Mouse (Mus musculus): ENCODE results near the gene Gjb3. TPM values are rescaled to one million over a fixed set of nuclear protein-coding genes. Genes with fewer than 3 reads are reported as not detected.
A peak's percentile ranks its signal among the peaks of the same experiment; 100 is the strongest.

The Gjb3 gene
- polyA plus RNA-seq, 1 experiment from 2014 or later: 20.8 TPM

DNA sequence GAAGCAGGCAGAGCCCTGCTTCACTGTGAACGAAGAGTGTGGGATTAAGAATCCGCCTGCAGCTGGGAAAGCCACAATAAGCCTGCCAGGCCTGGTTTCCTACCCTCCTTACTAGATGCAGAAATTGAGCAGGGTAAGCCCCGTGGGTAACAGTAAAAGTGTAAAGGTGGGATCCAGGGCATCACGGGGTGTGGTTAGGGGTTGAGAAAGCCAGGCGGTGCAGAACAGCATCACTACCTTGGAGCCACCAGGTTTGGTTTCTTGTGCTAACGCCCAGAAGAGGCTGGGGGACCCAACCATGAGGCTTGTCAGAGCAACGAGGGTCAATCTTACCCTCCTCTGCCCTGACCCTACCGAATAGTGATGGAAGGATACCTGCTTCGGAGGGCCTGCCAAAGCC, 16.1 kb downstream of the Gjb3 start:
- H3K4me3 ChIP-seq: no peak overlapping the region; the same call in 1 of the 2 replicates
- WGBS: 50% methylated on average over 9 of the region's 9 CpGs
- peaks cover 19% of the 10 kb centered on the region for H3K27me3 ChIP-seq
- peaks cover 11% of the 10 kb centered on the region for H3K4me1 ChIP-seq
- H3K27ac ChIP-seq: no peak overlapping the region
- no peaks in the 10 kb centered on the region for H3K9me3 ChIP-seq
- no peaks in the 10 kb centered on the region for H3K36me3 ChIP-seq
- H3K9ac ChIP-seq: no peak overlapping the region
- no peak for ATAC-seq (ENCODE audit: insufficient number of reproducible peaks, low FRiP score, low TSS enrichment, low read depth)
- H3K4me2 ChIP-seq: peak overlapping the region; percentile 86; the same call in 1 of the 2 replicates

GRCm38 (mm10) chr4:127313861-127314260, 16.8 kb downstream of the Gjb3 start, which contains the start of gene Gja4:
Gja4 (minus strand) TSS chr4:127314039.
- 0 out of 2 replicates have a peak within 1 kb of the TSS, but pooled peaks have one; percentile 28 for H3K9ac ChIP-seq
- H3K4me2 ChIP-seq: peak within 1 kb of the TSS; percentile 86
- no peaks in the 10 kb centered on the region for H3K36me3 ChIP-seq
- H3K27ac ChIP-seq: no peak within 1 kb of the TSS
- peak; percentile 48; the same call in 1 of the 2 replicates for ATAC-seq (ENCODE audit: insufficient number of reproducible peaks, low FRiP score, low TSS enrichment, low read depth)
- H3K27me3 ChIP-seq: peaks cover 19% of the 10 kb centered on the region
- H3K9me3 ChIP-seq: no peaks in the 10 kb centered on the region
- peak within 1 kb of the TSS; percentile 49 for H3K4me3 ChIP-seq
- H3K4me1 ChIP-seq: peaks cover 11% of the 10 kb centered on the region
- under 1% methylated on average over 25 of the region's 25 CpGs for WGBS

GRCm38 (mm10) chr4:127312349-127312748, 18.3 kb downstream of the Gjb3 start:
- Histone ChIP-seq H3K4me1 (peaks cover 11% of the 10 kb centered on the region), H3K27me3 (peaks cover 19% of the 10 kb centered on the region), H3K27ac (no peak overlapping the region), H3K9ac (no peak overlapping the region), H3K36me3 (no peaks in the 10 kb centered on the region), H3K4me3 (no peak overlapping the region), H3K9me3 (no peaks in the 10 kb centered on the region), H3K4me2 (no peak overlapping the region)
- ATAC-seq (ENCODE audit: insufficient number of reproducible peaks, low FRiP score, low TSS enrichment, low read depth): no peak
- 65% methylated on average over 24 of the region's 24 CpGs for WGBS

GRCm38 (mm10) chr4:127311561-127311960, 19.1 kb downstream of the Gjb3 start:
- H3K4me2 ChIP-seq: no peak overlapping the region
- H3K27me3 ChIP-seq: peaks cover 19% of the 10 kb centered on the region
- no peak for ATAC-seq (ENCODE audit: insufficient number of reproducible peaks, low FRiP score, low TSS enrichment, low read depth)
- peaks cover 11% of the 10 kb centered on the region for H3K4me1 ChIP-seq
- H3K27ac ChIP-seq: no peak overlapping the region
- WGBS: 52% methylated on average over 9 of the region's 9 CpGs
- H3K4me3 ChIP-seq: no peak overlapping the region
- no peak overlapping the region for H3K9ac ChIP-seq
- H3K9me3 ChIP-seq: no peaks in the 10 kb centered on the region
- H3K36me3 ChIP-seq: no peaks in the 10 kb centered on the region

GRCm38 (mm10) chr4:127306915-127307314, 23.7 kb downstream of the Gjb3 start:
- peaks cover 4% of the 10 kb centered on the region for H3K27me3 ChIP-seq
- WGBS: 63% methylated on average over 2 of the region's 2 CpGs
- no peak overlapping the region for H3K9ac ChIP-seq
- no peak overlapping the region for H3K4me3 ChIP-seq
- no peaks in the 10 kb centered on the region for H3K36me3 ChIP-seq
- H3K4me2 ChIP-seq: no peak overlapping the region
- no peak for ATAC-seq (ENCODE audit: insufficient number of reproducible peaks, low FRiP score, low TSS enrichment, low read depth)
- no peaks in the 10 kb centered on the region for H3K4me1 ChIP-seq
- no peaks in the 10 kb centered on the region for H3K9me3 ChIP-seq
- no peak overlapping the region for H3K27ac ChIP-seq

GRCm38 (mm10) chr4:127303796-127304195, 26.8 kb downstream of the Gjb3 start:
- H3K27ac ChIP-seq: no peak overlapping the region

GRCm38 (mm10) chr4:127300503-127300902, 30.1 kb downstream of the Gjb3 start:
- no peaks in the 10 kb centered on the region for H3K27me3 ChIP-seq
- no peak overlapping the region for H3K4me3 ChIP-seq
- H3K27ac ChIP-seq: no peak overlapping the region
- no peak overlapping the region for H3K9ac ChIP-seq
- no peaks in the 10 kb centered on the region for H3K4me1 ChIP-seq
- H3K4me2 ChIP-seq: no peak overlapping the region
- no peaks in the 10 kb centered on the region for H3K36me3 ChIP-seq
- 67% methylated on average over 5 of the region's 5 CpGs for WGBS
- ATAC-seq (ENCODE audit: insufficient number of reproducible peaks, low FRiP score, low TSS enrichment, low read depth): no peak
- no peaks in the 10 kb centered on the region for H3K9me3 ChIP-seq

More at GRCm38 (mm10) chr4:127303796-127304195, 26.8 kb downstream of the Gjb3 start:
- Histone ChIP-seq H3K4me2 (no peak overlapping the region), H3K9ac (no peak overlapping the region), H3K4me1 (no peaks in the 10 kb centered on the region), H3K36me3 (no peaks in the 10 kb centered on the region), H3K4me3 (no peak overlapping the region), H3K9me3 (no peaks in the 10 kb centered on the region), H3K27me3 (no peaks in the 10 kb centered on the region)
- 75% methylated on average over 3 of the region's 3 CpGs for WGBS
- ATAC-seq (ENCODE audit: insufficient number of reproducible peaks, low FRiP score, low TSS enrichment, low read depth): no peak

DNA sequence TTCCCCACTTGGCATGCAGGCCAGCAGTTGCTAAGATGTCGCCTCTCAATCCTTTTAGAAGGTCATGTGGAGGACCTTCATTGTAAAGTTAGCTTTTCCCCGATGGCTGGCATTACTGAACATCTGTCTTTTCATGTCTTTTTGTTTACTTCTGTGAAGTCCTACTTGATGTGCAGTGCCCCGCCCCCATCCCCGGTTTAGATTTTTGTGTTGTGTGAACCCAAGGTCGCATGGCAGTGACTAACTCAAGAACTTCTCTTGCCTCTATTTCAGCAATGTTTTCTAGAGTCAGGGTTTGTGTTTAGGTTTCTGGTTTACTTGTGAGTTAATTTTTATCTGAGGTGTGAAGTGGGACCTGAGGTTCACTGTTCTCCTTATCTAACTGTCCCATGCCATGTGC, 38.0 kb downstream of the Gjb3 start:
- Histone ChIP-seq H3K4me1 (no peaks in the 10 kb centered on the region; the same call in 1 of the 2 replicates), H3K36me3 (no peaks in the 10 kb centered on the region), H3K27ac (no peak overlapping the region), H3K4me3 (no peak overlapping the region), H3K9me3 (no peaks in the 10 kb centered on the region), H3K4me2 (no peak overlapping the region), H3K27me3 (no peaks in the 10 kb centered on the region), H3K9ac (no peak overlapping the region)
- WGBS: 78% methylated on average over 5 of the region's 5 CpGs
- no peak for ATAC-seq (ENCODE audit: insufficient number of reproducible peaks, low FRiP score, low TSS enrichment, low read depth)

DNA sequence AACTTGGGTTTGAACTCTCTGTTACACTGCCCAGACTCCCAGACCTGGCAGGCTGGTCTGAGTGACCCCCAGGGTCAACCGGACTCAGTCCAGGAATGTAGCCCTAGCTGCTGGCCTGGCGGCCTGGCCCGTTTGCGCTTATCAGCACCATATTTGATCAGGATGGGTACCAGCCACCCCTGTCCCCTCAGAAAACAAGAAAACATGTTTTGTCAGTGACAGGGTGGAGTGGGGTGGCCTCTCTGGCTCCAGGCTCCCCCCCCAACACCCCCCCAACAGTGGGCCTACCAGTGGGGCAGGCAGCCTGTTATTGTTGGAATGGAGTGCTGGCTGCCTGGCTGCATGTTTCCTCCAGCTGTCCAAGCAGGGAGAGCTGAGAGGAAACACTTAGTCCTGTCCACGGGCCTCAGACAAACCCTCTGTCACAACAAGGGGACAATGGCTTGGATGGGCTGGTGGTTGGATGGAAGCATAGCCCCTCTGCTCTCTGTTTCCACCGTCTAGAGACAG, 41.5 kb downstream of the Gjb3 start:
- H3K36me3 ChIP-seq: no peaks in the 10 kb centered on the region
- no peaks in the 10 kb centered on the region for H3K27me3 ChIP-seq
- H3K9me3 ChIP-seq: no peaks in the 10 kb centered on the region
- H3K4me2 ChIP-seq: no peak overlapping the region
- no peak overlapping the region for H3K27ac ChIP-seq
- 68% methylated on average over 6 of the region's 6 CpGs for WGBS
- no peak for ATAC-seq (ENCODE audit: insufficient number of reproducible peaks, low FRiP score, low TSS enrichment, low read depth)
- H3K9ac ChIP-seq: no peak overlapping the region
- no peak overlapping the region for H3K4me3 ChIP-seq
- no peaks in the 10 kb centered on the region; the same call in 1 of the 2 replicates for H3K4me1 ChIP-seq

DNA sequence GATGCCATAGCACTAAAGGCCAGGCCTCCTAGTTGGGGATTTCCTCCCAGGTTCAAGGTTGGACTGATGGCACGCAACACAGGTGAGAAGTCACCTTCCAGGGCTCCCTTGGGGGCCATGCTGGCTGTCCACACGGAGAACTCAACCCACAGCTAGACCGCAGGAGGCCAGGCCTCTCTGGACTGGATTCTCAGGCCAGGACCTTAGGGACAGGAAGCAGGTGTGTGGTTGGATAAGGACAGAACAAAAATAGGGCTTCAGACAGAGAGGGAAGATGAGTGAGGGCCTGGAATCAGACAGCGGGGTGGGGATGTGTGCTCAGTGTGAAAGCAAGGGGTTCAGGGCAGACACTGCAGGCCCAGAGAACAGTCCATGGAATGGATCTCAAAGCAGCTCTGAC, 43.7 kb downstream of the Gjb3 start:
- 66% methylated on average over 4 of the region's 4 CpGs for WGBS

DNA sequence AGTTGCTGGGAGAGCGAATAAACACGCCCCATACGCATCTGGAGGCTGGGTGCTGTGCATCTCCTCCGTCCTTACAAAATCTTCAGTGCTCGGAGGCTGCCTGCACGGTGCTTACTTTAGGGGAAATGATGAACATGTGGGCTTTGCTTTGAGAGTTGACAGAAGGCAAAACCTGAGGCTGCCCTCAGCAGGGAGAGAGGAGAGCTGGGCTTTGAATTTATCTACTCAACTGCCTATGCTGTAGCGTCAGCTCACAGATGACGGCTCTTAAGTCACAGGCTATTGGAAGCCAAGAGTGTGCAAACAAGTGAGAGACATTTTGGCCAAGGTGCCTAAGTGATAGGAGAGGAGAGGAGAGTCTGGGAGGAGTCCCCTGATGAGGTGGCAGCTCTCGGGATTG, 51.4 kb downstream of the Gjb3 start:
- H3K9me3 ChIP-seq: no peaks in the 10 kb centered on the region
- H3K9ac ChIP-seq: no peak overlapping the region
- no peaks in the 10 kb centered on the region for H3K27me3 ChIP-seq
- WGBS: 73% methylated on average over 9 of the region's 9 CpGs
- H3K27ac ChIP-seq: 0 out of 2 replicates have a peak overlapping the region, but pooled peaks have one; percentile 6
- ATAC-seq (ENCODE audit: insufficient number of reproducible peaks, low FRiP score, low TSS enrichment, low read depth): no peak
- no peak overlapping the region for H3K4me2 ChIP-seq
- no peaks in the 10 kb centered on the region for H3K4me1 ChIP-seq
- H3K4me3 ChIP-seq: no peak overlapping the region
- no peaks in the 10 kb centered on the region for H3K36me3 ChIP-seq

More for the DNA sequence above, 43.7 kb downstream of the Gjb3 start:
- H3K9me3 ChIP-seq: no peaks in the 10 kb centered on the region
- no peaks in the 10 kb centered on the region for H3K36me3 ChIP-seq
- ATAC-seq (ENCODE audit: insufficient number of reproducible peaks, low FRiP score, low TSS enrichment, low read depth): no peak
- H3K4me3 ChIP-seq: no peak overlapping the region
- no peak overlapping the region for H3K4me2 ChIP-seq
- no peaks in the 10 kb centered on the region; the same call in 1 of the 2 replicates for H3K4me1 ChIP-seq
- H3K9ac ChIP-seq: no peak overlapping the region
- no peaks in the 10 kb centered on the region for H3K27me3 ChIP-seq
- H3K27ac ChIP-seq: no peak overlapping the region

- no peaks in the 10 kb centered on the region for H3K36me3 ChIP-seq
- peak; percentile 31; the same call in 1 of the 2 replicates for ATAC-seq (ENCODE audit: insufficient number of reproducible peaks, low FRiP score, low TSS enrichment, low read depth)
- 0 out of 2 replicates have a peak overlapping the region, but pooled peaks have one; percentile 6 for H3K27ac ChIP-seq
- no peaks in the 10 kb centered on the region for H3K4me1 ChIP-seq
- no peak overlapping the region for H3K4me2 ChIP-seq
- H3K4me3 ChIP-seq: no peak overlapping the region
- H3K9ac ChIP-seq: no peak overlapping the region
- no peaks in the 10 kb centered on the region for H3K9me3 ChIP-seq
- WGBS: 61% methylated on average over 9 of the region's 9 CpGs
- no peaks in the 10 kb centered on the region for H3K27me3 ChIP-seq
These were observed 52.1 kb downstream of the Gjb3 start for GRCm38 (mm10) chr4:127278451-127279001.
